Mouse (Mus musculus) erythroblast, embryonic 14.5 days (primary cell): Measurements from ENCODE around the gene Slc2a10.

Source experiments
- GATA1 ChIP-seq: IDR thresholded peaks from 2 replicates; pipeline ENCODE4 v1.6.1; 2012; ENCODE audit warnings: low read length, inconsistent platforms, mixed read lengths
- TAL1 ChIP-seq: IDR thresholded peaks from 3 replicates; pipeline ENCODE4 v1.6.1; 2012; ENCODE audit warnings: low read length, inconsistent platforms, mixed read lengths

- TF ChIP-seq GATA1, result no peak
- no peak for TF ChIP-seq TAL1
These were observed 45.4 kb upstream of the Slc2a10 start for GRCm38 (mm10) chr2:165458189-165458588.
